Mouse (Mus musculus): ENCODE results near the gene Map3k14. TPM values are rescaled to one million over a fixed set of nuclear protein-coding genes. Genes with fewer than 3 reads are reported as not detected.

Map3k14 gene
- polyA plus RNA-seq, 1 experiment from 2014 or later = 4.8 TPM

DNA sequence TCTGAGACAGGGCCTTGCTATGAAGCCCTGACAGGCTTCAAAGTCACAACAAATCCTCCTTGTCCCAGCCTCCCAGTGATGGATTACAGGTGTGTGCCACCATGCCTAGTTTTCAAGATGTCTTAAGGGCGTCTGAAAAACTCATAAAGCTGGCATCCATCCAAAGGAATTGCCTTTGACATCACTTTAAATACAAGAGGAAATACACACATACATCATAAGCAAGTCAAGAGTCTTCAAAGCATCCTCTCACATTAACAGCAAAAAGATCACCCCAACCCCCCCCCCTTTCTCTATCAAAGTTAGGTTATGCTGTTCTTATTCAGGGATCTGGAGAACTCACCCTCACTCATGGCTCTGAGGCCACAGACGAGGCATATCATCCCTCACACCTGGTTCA is 1.4 kb downstream of the Map3k14 start:
- H3K27ac ChIP-seq (ENCODE audit: low read depth, low read length) = no peak overlapping the region
- no peaks in the 10 kb centered on the region for H3K27me3 ChIP-seq (ENCODE audit: control insufficient read depth, insufficient read depth, low read length)
- H3K9ac ChIP-seq (ENCODE audit: low read depth, low read length) = no peak overlapping the region
- WGBS = 38% methylated on average over 2 of the region's 2 CpGs
- H3K4me3 ChIP-seq (ENCODE audit: low read length) = 0 out of 2 replicates have a peak overlapping the region, but pooled peaks have one; percentile 69
- peak overlapping the region; percentile 81 for H3K4me2 ChIP-seq (replicated peaks; ENCODE audit: low read depth, low read length)
- peaks cover 50% of the 10 kb centered on the region for H3K4me1 ChIP-seq (ENCODE audit: control insufficient read depth, insufficient read depth, low read length)
- no peak for ATAC-seq (ENCODE audit: low FRiP score, low TSS enrichment)
- H3K9me3 ChIP-seq (ENCODE audit: control insufficient read depth, low read length) = no peaks in the 10 kb centered on the region
- no peaks in the 10 kb centered on the region for H3K36me3 ChIP-seq (ENCODE audit: control insufficient read depth, insufficient read depth, low read length)

DNA sequence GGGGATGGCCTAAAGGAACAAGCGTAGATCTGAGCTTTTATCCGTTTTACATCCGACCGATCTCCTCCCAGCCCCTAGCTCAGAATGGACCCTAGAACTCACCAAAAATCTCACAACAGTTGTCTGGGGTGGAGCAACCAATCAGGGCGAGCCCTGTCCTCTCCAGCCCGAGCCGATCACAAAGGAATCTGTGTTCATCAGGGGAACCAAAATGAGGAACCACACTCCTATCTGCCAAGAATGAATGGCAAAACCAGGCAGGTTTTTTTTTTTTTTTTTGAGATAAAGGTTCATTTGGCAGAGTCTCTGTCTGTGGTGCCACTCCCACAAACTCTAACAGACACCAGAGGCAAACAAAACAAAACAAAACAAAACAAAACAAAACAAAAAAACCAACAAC is 2.1 kb downstream of the Map3k14 start:
- WGBS = 71% methylated on average over 7 of the region's 7 CpGs
- H3K36me3 ChIP-seq (ENCODE audit: control insufficient read depth, insufficient read depth, low read length) = no peaks in the 10 kb centered on the region
- H3K4me3 ChIP-seq (ENCODE audit: low read length) = no peak overlapping the region
- H3K27ac ChIP-seq (ENCODE audit: low read depth, low read length) = no peak overlapping the region
- H3K9ac ChIP-seq (ENCODE audit: low read depth, low read length) = no peak overlapping the region; the same call in 1 of the 2 replicates
- H3K27me3 ChIP-seq (ENCODE audit: control insufficient read depth, insufficient read depth, low read length) = no peaks in the 10 kb centered on the region
- ATAC-seq (ENCODE audit: low FRiP score, low TSS enrichment) = no peak
- H3K4me2 ChIP-seq (replicated peaks; ENCODE audit: low read depth, low read length) = peak overlapping the region; percentile 81; the same call in 1 of the 2 replicates
- peaks cover 51% of the 10 kb centered on the region for H3K4me1 ChIP-seq (ENCODE audit: control insufficient read depth, insufficient read depth, low read length)
- no peaks in the 10 kb centered on the region for H3K9me3 ChIP-seq (ENCODE audit: control insufficient read depth, low read length)

DNA sequence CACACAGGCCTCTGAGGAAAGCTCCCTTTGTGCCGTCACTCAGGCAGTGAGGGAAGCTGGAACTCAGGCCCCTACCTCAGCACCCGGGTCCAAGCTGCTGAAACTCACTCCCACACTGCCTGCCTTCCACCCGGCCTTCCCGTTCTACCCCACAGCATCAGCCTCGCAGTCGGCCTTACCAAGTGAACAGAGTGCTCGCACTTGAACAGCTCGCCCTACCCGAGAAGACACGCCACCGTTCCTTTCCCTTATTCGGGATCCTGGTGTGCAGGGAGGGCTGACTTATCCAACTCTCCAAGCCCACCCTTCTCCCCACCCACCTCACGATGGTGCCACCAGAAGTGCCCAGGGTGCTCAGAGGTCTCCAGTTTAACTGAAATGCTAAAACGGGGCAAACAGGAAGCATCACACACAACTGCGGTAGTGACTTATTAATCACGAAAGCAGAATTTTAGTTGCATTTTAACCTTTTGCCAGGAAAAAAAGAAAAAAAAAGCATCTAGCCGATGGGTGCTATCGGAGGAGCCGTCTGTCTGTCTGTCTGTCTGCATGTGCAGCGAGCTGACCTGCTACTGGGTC is 2.8 kb downstream of the Map3k14 start:
- Histone ChIP-seq H3K36me3 (ENCODE audit: control insufficient read depth, insufficient read depth, low read length) (no peaks in the 10 kb centered on the region), H3K27ac (ENCODE audit: low read depth, low read length) (peak overlapping the region; percentile 68), H3K27me3 (ENCODE audit: control insufficient read depth, insufficient read depth, low read length) (no peaks in the 10 kb centered on the region), H3K4me2 (replicated peaks; ENCODE audit: low read depth, low read length) (peak overlapping the region; percentile 28), H3K9ac (ENCODE audit: low read depth, low read length) (no peak overlapping the region; the same call in 1 of the 2 replicates), H3K9me3 (ENCODE audit: control insufficient read depth, low read length) (no peaks in the 10 kb centered on the region), H3K4me1 (ENCODE audit: control insufficient read depth, insufficient read depth, low read length) (peaks cover 54% of the 10 kb centered on the region), H3K4me3 (ENCODE audit: low read length) (no peak overlapping the region)
- no peak for ATAC-seq (ENCODE audit: low FRiP score, low TSS enrichment)
- 66% methylated on average over 20 of the region's 20 CpGs for WGBS

DNA sequence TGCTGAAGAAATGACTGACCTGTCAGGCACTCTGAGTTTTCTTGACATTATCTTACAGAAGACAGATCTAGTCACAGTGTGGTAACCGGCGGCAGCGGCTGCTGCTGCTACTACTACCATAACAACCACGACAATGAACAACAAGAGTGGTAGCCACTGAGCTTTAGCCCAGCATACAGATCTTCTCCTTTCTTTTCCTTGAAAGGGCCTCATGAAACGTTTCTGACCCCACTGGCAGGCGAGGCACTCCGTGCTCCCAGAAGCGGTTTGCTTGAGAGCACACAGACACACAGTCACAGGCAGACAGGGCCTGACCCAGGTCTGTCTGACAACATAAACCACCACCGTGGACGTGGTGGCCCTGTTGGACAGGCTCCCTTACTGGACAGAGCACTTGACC is 3.7 kb downstream of the Map3k14 start:
- ATAC-seq (ENCODE audit: low FRiP score, low TSS enrichment) = no peak
- no peak overlapping the region for H3K4me3 ChIP-seq (ENCODE audit: low read length)
- peaks cover 56% of the 10 kb centered on the region for H3K4me1 ChIP-seq (ENCODE audit: control insufficient read depth, insufficient read depth, low read length)
- H3K27ac ChIP-seq (ENCODE audit: low read depth, low read length) = peak overlapping the region; percentile 26; the same call in 1 of the 2 replicates
- H3K9me3 ChIP-seq (ENCODE audit: control insufficient read depth, low read length) = no peaks in the 10 kb centered on the region
- H3K4me2 ChIP-seq (replicated peaks; ENCODE audit: low read depth, low read length) = peak overlapping the region; percentile 11
- no peaks in the 10 kb centered on the region for H3K27me3 ChIP-seq (ENCODE audit: control insufficient read depth, insufficient read depth, low read length)
- WGBS = 40% methylated on average over 10 of the region's 10 CpGs
- 0 out of 2 replicates have a peak overlapping the region, but pooled peaks have one; percentile 19 for H3K9ac ChIP-seq (ENCODE audit: low read depth, low read length)
- H3K36me3 ChIP-seq (ENCODE audit: control insufficient read depth, insufficient read depth, low read length) = no peaks in the 10 kb centered on the region

DNA sequence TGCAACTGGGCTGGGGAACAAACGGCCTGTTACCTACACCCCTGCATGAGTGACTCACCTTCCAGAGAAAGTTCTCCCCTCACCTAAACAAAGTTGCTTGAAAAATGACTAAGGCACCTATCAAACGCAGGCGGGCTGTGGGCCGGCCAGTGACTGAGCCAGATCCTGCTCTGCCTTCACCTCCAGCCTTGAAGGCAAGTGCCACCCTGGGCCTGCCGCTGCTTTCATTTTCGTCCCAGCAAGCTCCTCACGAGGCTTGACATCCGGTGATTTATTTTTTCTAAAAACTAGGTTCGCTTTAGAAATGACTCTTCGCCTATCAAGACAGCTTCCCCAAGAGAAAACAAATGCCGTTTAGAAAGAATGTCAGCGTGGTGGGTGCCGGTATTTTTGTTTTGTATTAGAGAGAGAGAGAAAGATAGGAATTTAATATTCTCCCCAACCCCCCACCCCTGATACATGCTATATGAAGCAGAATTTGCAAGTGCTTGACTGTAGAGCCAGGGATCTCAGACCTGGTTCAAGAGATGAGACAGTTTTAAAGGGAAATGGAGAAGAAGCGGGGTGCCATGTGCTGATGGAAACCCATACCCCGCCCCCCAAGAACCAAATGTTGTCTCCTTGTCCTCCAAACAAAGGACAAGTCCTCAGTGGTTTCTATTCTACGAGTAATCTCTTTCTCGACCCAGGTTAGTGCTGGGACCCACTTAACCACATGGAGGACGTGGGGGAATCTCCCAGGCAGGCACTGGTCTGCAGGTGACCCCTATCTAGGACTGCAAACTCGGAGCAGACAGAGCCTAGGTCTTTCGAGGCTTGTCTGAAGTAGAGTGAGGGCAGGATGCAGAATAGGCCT is 4.6 kb downstream of the Map3k14 start:
- peak overlapping the region; percentile 47; the same call in 1 of the 2 replicates for H3K27ac ChIP-seq (ENCODE audit: low read depth, low read length)
- H3K4me2 ChIP-seq (replicated peaks; ENCODE audit: low read depth, low read length) = no peak overlapping the region
- H3K9ac ChIP-seq (ENCODE audit: low read depth, low read length) = 0 out of 2 replicates have a peak overlapping the region, but pooled peaks have one; percentile 1
- H3K4me1 ChIP-seq (ENCODE audit: control insufficient read depth, insufficient read depth, low read length) = peaks cover 50% of the 10 kb centered on the region
- H3K36me3 ChIP-seq (ENCODE audit: control insufficient read depth, insufficient read depth, low read length) = no peaks in the 10 kb centered on the region
- no peak for ATAC-seq (ENCODE audit: low FRiP score, low TSS enrichment)
- no peak overlapping the region for H3K4me3 ChIP-seq (ENCODE audit: low read length)
- no peaks in the 10 kb centered on the region for H3K9me3 ChIP-seq (ENCODE audit: control insufficient read depth, low read length)
- 53% methylated on average over 20 of the region's 20 CpGs for WGBS
- H3K27me3 ChIP-seq (ENCODE audit: control insufficient read depth, insufficient read depth, low read length) = no peaks in the 10 kb centered on the region

DNA sequence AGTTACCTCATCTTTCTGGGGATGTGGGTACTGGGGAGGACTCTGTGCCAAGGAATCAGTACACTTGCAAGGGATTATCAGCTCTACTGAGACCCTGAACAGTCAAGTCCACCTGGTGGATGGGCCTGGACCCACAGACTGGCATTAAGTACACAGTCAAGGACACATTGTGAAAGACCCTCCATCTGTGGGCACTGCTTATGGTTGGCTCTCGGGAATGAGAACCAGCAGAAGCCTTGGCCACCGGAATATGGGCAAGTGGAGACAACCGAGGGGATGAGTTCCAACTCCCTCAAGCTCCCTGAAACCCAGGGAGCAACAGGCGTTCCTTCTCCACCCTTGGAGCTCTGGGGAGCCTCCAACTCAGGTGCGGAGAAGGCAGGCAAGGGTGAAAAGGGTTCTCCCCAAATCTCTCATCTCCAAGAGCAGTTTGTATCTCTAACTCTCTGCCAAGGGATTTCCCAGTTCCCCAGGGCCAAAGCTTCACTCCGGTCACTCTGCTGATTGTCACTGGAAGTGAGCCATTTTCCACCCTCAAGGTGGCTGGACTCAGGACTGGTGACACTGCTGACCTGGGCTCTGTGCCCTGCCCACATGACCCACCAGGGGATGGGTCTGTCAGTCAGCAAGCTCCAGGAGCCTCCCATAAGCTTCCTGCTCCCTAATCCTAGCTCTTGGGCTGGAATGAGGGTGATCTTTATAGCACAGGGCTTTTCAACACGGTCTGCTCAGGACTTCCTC is 5.4 kb downstream of the Map3k14 start:
- Histone ChIP-seq H3K27me3 (ENCODE audit: control insufficient read depth, insufficient read depth, low read length) (no peaks in the 10 kb centered on the region), H3K36me3 (ENCODE audit: control insufficient read depth, insufficient read depth, low read length) (no peaks in the 10 kb centered on the region), H3K9ac (ENCODE audit: low read depth, low read length) (peak overlapping the region; percentile 1; the same call in 1 of the 2 replicates), H3K27ac (ENCODE audit: low read depth, low read length) (peak overlapping the region; percentile 47; the same call in 1 of the 2 replicates), H3K9me3 (ENCODE audit: control insufficient read depth, low read length) (no peaks in the 10 kb centered on the region), H3K4me2 (replicated peaks; ENCODE audit: low read depth, low read length) (no peak overlapping the region), H3K4me3 (ENCODE audit: low read length) (no peak overlapping the region), H3K4me1 (ENCODE audit: control insufficient read depth, insufficient read depth, low read length) (peaks cover 50% of the 10 kb centered on the region)
- WGBS = 83% methylated on average over 7 of the region's 7 CpGs
- no peak for ATAC-seq (ENCODE audit: low FRiP score, low TSS enrichment)

DNA sequence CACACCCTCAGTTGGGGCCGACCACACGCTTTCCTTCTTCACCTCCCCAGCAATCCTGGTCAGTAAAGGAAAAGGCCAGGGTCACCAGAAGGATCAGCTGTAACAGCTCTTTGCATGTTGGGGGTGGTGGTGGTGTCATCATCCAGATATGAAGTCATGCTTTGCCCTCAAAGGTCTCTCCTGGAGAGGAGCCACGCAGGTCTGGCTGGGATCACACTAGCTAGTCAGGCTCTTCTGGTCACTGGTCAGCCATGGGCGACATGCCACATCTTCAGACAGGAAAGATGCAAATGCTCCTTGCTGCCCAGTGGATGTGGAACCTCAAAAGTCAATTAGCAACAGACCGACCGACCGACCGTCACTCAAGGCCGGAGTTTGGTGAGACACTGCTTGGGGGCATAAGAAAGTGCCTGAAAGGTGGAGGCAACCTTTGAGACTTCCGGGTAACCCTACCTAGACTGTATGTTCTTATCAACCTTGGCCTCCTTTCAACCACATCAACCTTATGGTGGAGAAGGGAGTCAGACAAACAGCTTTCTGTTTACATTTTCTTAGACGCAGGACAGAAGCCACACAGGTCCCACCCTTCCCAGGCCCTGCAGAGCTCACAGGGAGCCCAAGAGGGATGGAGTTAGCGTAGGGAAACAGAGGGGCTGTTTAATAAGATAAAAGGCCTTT is 6.6 kb downstream of the Map3k14 start:
- Histone ChIP-seq H3K4me1 (ENCODE audit: control insufficient read depth, insufficient read depth, low read length) (peaks cover 40% of the 10 kb centered on the region), H3K27me3 (ENCODE audit: control insufficient read depth, insufficient read depth, low read length) (no peaks in the 10 kb centered on the region), H3K9me3 (ENCODE audit: control insufficient read depth, low read length) (no peaks in the 10 kb centered on the region), H3K27ac (ENCODE audit: low read depth, low read length) (no peak overlapping the region), H3K36me3 (ENCODE audit: control insufficient read depth, insufficient read depth, low read length) (no peaks in the 10 kb centered on the region), H3K9ac (ENCODE audit: low read depth, low read length) (no peak overlapping the region), H3K4me3 (ENCODE audit: low read length) (no peak overlapping the region), H3K4me2 (replicated peaks; ENCODE audit: low read depth, low read length) (no peak overlapping the region)
- 0 out of 2 replicates have a peak, but pooled peaks have one; percentile 10 for ATAC-seq (ENCODE audit: low FRiP score, low TSS enrichment)
- 58% methylated on average over 12 of the region's 12 CpGs for WGBS

DNA sequence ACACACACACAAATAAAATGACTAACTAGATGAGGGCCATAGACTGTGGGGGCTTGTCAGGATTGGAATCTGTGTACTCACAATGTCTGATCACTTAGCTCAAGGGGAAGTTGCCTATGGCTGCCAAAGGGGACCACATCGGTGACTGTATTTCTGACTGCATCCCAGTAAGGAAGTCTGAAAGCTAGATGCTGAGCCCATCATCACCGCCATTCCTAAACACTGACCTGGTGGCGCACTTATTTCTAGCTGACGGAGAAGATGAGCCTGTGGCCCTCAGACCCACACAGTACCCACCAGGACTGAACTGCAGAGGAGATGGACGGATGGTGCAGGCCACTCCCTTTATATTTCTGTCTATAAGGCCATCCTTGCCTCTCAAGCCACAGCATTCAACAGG is 7.2 kb downstream of the Map3k14 start:
- H3K36me3 ChIP-seq (ENCODE audit: control insufficient read depth, insufficient read depth, low read length) = no peaks in the 10 kb centered on the region
- H3K4me3 ChIP-seq (ENCODE audit: low read length) = no peak overlapping the region
- H3K27ac ChIP-seq (ENCODE audit: low read depth, low read length) = no peak overlapping the region; the same call in 1 of the 2 replicates
- 93% methylated on average over 5 of the region's 5 CpGs for WGBS
- H3K9me3 ChIP-seq (ENCODE audit: control insufficient read depth, low read length) = no peaks in the 10 kb centered on the region
- peak; percentile 33; the same call in 1 of the 2 replicates for ATAC-seq (ENCODE audit: low FRiP score, low TSS enrichment)
- H3K9ac ChIP-seq (ENCODE audit: low read depth, low read length) = no peak overlapping the region
- H3K4me2 ChIP-seq (replicated peaks; ENCODE audit: low read depth, low read length) = no peak overlapping the region
- no peaks in the 10 kb centered on the region for H3K27me3 ChIP-seq (ENCODE audit: control insufficient read depth, insufficient read depth, low read length)
- peaks cover 35% of the 10 kb centered on the region for H3K4me1 ChIP-seq (ENCODE audit: control insufficient read depth, insufficient read depth, low read length)
